Mouse (Mus musculus): Measurements from ENCODE around the gene Scn9a. TPM values are rescaled to one million over a fixed set of nuclear protein-coding genes. Genes with fewer than 3 reads are reported as not detected.

Scn9a gene
- total and polyA plus RNA-seq, 3 experiments = 0.63 to 1.3 TPM; not detected in 1

GRCm38 (mm10) chr2:66462458-66462857, 172.3 kb downstream of the Scn9a start:
- no peak for DNase-seq

DNA sequence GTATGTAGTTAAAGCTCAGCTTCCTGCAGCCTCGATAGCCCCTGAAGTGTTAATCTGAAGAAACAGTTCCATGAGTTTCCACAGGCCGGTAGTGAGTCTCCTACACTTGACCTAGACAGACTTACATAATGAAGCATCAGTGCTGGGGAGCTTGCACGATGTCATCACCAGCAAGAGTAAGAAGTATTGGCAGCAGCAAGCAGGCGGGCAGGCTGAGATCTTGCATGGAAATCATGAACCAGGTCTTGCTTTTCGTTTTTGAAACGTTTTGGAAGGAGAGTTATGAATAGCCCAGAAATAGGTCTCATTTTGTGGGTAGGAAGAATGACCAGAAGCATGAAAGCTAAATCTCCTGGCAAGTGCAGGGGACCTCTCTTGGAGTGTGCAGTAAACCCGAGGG, 194.1 kb downstream of the Scn9a start, which contains the start of gene Scn1a:
TSS of gene Scn1a (minus strand) at position 130 of the 400 bp plus-strand sequence.
- DNase-seq = no peak

GRCm38 (mm10) chr2:66439764-66440471, 194.8 kb downstream of the Scn9a start:
- no peak for DNase-seq

- no peak for DNase-seq
Measured at GRCm38 (mm10) chr2:66436286-66436685, 198.5 kb downstream of the Scn9a start.

Other genes starting within 250 kb of the Scn9a start
- under 1 TPM; 0.14 to 0.24 TPM for gene Scn1a, start 194.1 kb downstream of the Scn9a start, total RNA-seq (2021)
- gene Scn1a, start 194.1 kb downstream of the Scn9a start, polyA plus RNA-seq (2012; rRNA removed) = 0.04 TPM in 1 of 2 replicates, not detected in the other
- 10 to 100 TPM in 1 of 2 experiments, 1 to 10 TPM in 1; 5.7 to 10.9 TPM for gene Scn7a, start 150.0 kb upstream of the Scn9a start, total RNA-seq (2021)
- gene Scn7a, start 150.0 kb upstream of the Scn9a start, polyA plus RNA-seq (2012; rRNA removed) = 0.48 and 0.52 TPM in 2 replicates